Mouse (Mus musculus): Measurements from ENCODE around the gene Rnf24. TPM values are rescaled to one million over a fixed set of nuclear protein-coding genes. Genes with fewer than 3 reads are reported as not detected.

Gene Rnf24
- polyA plus RNA-seq, 1 experiment = 13.8 TPM

GRCm38 (mm10) chr2:131262680-131263670, 89.7 kb downstream of the Rnf24 start:
- Histone ChIP-seq H3K27ac (replicated peaks; ENCODE audit: low read depth, low read length) (peak overlapping the region; percentile 89), H3K4me3 (ENCODE audit: insufficient read depth, low read depth, low read length) (peak overlapping the region; percentile 81), H3K4me1 (ENCODE audit: control insufficient read depth, insufficient read depth, insufficient read length, low read length) (peaks cover 13% of the 10 kb centered on the region)

- peaks cover 9% of the 10 kb centered on the region for H3K4me1 ChIP-seq (ENCODE audit: control insufficient read depth, insufficient read depth, insufficient read length, low read length)
- H3K27ac ChIP-seq (replicated peaks; ENCODE audit: low read depth, low read length) = peak within 1 kb of the TSS; percentile 89
- H3K4me3 ChIP-seq (ENCODE audit: insufficient read depth, low read depth, low read length) = peak within 1 kb of the TSS; percentile 86
These were observed 90.4 kb downstream of the Rnf24 start, which contains the start of gene Pank2 for GRCm38 (mm10) chr2:131262213-131262672. Gene Pank2, plus strand, starts transcription at chr2:131262495.

- peak overlapping the region; percentile 77 for H3K27ac ChIP-seq (replicated peaks; ENCODE audit: low read depth, low read length)
- peaks cover 9% of the 10 kb centered on the region for H3K4me1 ChIP-seq (ENCODE audit: control insufficient read depth, insufficient read depth, insufficient read length, low read length)
- peak overlapping the region; percentile 86 for H3K4me3 ChIP-seq (ENCODE audit: insufficient read depth, low read depth, low read length)
These were observed 91.0 kb downstream of the Rnf24 start for GRCm38 (mm10) chr2:131261481-131262212.

GRCm38 (mm10) chr2:131260544-131261307, 92.0 kb downstream of the Rnf24 start:
- Histone ChIP-seq H3K27ac (replicated peaks; ENCODE audit: low read depth, low read length) (no peak overlapping the region), H3K4me1 (ENCODE audit: control insufficient read depth, insufficient read depth, insufficient read length, low read length) (peaks cover 9% of the 10 kb centered on the region), H3K4me3 (ENCODE audit: insufficient read depth, low read depth, low read length) (no peak overlapping the region)

- Histone ChIP-seq H3K4me3 (ENCODE audit: insufficient read depth, low read depth, low read length) (no peak overlapping the region), H3K4me1 (ENCODE audit: control insufficient read depth, insufficient read depth, insufficient read length, low read length) (peaks cover under 1% of the 10 kb centered on the region; the same call in 1 of the 2 replicates)
These were observed 94.0 kb downstream of the Rnf24 start for GRCm38 (mm10) chr2:131258693-131259092.

GRCm38 (mm10) chr2:131255738-131256137, 97.0 kb downstream of the Rnf24 start:
- H3K4me1 ChIP-seq (ENCODE audit: control insufficient read depth, insufficient read depth, insufficient read length, low read length) = peaks cover 5% of the 10 kb centered on the region
- H3K4me3 ChIP-seq (ENCODE audit: insufficient read depth, low read depth, low read length) = no peak overlapping the region
- H3K27ac ChIP-seq (replicated peaks; ENCODE audit: low read depth, low read length) = no peak overlapping the region

More at GRCm38 (mm10) chr2:131258693-131259092, 94.0 kb downstream of the Rnf24 start:
- H3K27ac ChIP-seq (replicated peaks; ENCODE audit: low read depth, low read length) = no peak overlapping the region

GRCm38 (mm10) chr2:131254329-131254713, 98.4 kb downstream of the Rnf24 start:
- H3K4me3 ChIP-seq (ENCODE audit: insufficient read depth, low read depth, low read length) = no peak overlapping the region
- H3K27ac ChIP-seq (replicated peaks; ENCODE audit: low read depth, low read length) = peak overlapping the region; percentile 64
- H3K4me1 ChIP-seq (ENCODE audit: control insufficient read depth, insufficient read depth, insufficient read length, low read length) = peaks cover 5% of the 10 kb centered on the region

- peaks cover 5% of the 10 kb centered on the region for H3K4me1 ChIP-seq (ENCODE audit: control insufficient read depth, insufficient read depth, insufficient read length, low read length)
- H3K4me3 ChIP-seq (ENCODE audit: insufficient read depth, low read depth, low read length) = no peak overlapping the region
- H3K27ac ChIP-seq (replicated peaks; ENCODE audit: low read depth, low read length) = peak overlapping the region; percentile 64
These were observed 98.9 kb downstream of the Rnf24 start for GRCm38 (mm10) chr2:131253681-131254328.

Other genes starting within 250 kb of the Rnf24 start
- gene Hspa12b, start 225.6 kb downstream of the Rnf24 start, polyA plus RNA-seq (2012; ENCODE audit: insufficient read depth, insufficient read length, missing spikeins) = 7.0 and 9.6 TPM in 2 replicates
- not detected in 2 replicates for gene Gm11037, start 219.4 kb downstream of the Rnf24 start, polyA plus RNA-seq (2012; ENCODE audit: insufficient read depth, insufficient read length, missing spikeins)
- gene 1700037H04Rik, start 192.8 kb downstream of the Rnf24 start, polyA plus RNA-seq (2012; ENCODE audit: insufficient read depth, insufficient read length, missing spikeins) = 426 and 428 TPM in 2 replicates
- gene Cenpb, start 172.8 kb downstream of the Rnf24 start, polyA plus RNA-seq (2012; ENCODE audit: insufficient read depth, insufficient read length, missing spikeins) = 78.2 and 99.0 TPM in 2 replicates
- 2.4 and 2.5 TPM in 2 replicates for gene Cdc25b, start 165.9 kb downstream of the Rnf24 start, polyA plus RNA-seq (2012; ENCODE audit: insufficient read depth, insufficient read length, missing spikeins)
- gene Spef1, start 165.6 kb downstream of the Rnf24 start, polyA plus RNA-seq (2012; ENCODE audit: insufficient read depth, insufficient read length, missing spikeins) = 5.3 and 9.2 TPM in 2 replicates
- 15.9 and 26.0 TPM in 2 replicates for gene Ap5s1, start 145.8 kb downstream of the Rnf24 start, polyA plus RNA-seq (2012; ENCODE audit: insufficient read depth, insufficient read length, missing spikeins)
- gene Mavs, start 118.8 kb downstream of the Rnf24 start, polyA plus RNA-seq (2012; ENCODE audit: insufficient read depth, insufficient read length, missing spikeins) = 57.1 and 83.3 TPM in 2 replicates
- gene Pank2, start 90.4 kb downstream of the Rnf24 start, polyA plus RNA-seq (2012; ENCODE audit: insufficient read depth, insufficient read length, missing spikeins) = 23.4 and 38.5 TPM in 2 replicates
- gene Smox, start 138.6 kb upstream of the Rnf24 start, polyA plus RNA-seq (2012; ENCODE audit: insufficient read depth, insufficient read length, missing spikeins) = 6.2 and 6.6 TPM in 2 replicates
- gene Adra1d, start 209.4 kb upstream of the Rnf24 start, polyA plus RNA-seq (2012; ENCODE audit: insufficient read depth, insufficient read length, missing spikeins) = 5.4 and 8.7 TPM in 2 replicates